Mouse (Mus musculus): Measurements from ENCODE around the gene Tbl3.

Tbl3 gene

DNA sequence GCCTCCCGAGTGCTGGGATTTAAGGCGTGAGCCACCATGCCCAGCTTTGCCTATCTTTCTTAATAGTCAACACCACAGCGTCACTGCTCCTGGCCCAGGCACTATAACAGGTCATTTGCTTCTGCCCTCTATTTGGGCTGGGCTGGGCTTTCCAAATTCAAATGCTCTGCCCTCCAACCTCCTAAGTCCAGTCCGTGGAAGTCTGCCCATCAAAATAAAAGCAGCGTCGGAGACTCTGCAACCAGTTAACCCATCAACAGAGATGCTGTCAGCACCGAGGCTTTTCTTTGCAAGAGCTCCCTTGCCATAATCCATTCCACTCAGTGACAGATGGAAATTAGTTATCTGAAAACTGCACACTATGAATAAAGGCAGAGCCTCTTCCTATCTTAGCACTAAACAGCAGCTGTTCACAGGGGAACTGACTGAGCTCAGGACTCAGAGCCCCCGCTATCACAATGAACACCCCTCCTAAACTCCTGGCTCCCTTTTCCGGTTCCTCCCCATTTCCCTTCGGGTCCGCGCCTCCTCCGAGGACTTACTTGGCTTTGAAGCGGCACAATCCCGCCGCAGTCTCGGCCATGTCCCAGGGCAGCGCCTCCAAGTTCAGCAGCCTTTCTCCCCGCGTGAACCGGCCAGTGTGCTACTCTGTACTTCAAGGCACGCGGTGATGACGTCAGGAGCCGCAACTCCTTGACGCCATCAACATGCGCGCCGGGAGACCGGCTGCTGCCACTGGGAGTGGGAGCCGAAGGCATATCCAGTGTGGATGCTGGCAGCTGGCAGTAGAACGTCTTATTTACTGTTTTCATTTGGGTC is at the start of gene Tbl3:
TSS of gene Tbl3 (minus strand) at position 679 of the 819 bp plus-strand sequence.
- peak; percentile 91 to 93 for DNase-seq

DNA sequence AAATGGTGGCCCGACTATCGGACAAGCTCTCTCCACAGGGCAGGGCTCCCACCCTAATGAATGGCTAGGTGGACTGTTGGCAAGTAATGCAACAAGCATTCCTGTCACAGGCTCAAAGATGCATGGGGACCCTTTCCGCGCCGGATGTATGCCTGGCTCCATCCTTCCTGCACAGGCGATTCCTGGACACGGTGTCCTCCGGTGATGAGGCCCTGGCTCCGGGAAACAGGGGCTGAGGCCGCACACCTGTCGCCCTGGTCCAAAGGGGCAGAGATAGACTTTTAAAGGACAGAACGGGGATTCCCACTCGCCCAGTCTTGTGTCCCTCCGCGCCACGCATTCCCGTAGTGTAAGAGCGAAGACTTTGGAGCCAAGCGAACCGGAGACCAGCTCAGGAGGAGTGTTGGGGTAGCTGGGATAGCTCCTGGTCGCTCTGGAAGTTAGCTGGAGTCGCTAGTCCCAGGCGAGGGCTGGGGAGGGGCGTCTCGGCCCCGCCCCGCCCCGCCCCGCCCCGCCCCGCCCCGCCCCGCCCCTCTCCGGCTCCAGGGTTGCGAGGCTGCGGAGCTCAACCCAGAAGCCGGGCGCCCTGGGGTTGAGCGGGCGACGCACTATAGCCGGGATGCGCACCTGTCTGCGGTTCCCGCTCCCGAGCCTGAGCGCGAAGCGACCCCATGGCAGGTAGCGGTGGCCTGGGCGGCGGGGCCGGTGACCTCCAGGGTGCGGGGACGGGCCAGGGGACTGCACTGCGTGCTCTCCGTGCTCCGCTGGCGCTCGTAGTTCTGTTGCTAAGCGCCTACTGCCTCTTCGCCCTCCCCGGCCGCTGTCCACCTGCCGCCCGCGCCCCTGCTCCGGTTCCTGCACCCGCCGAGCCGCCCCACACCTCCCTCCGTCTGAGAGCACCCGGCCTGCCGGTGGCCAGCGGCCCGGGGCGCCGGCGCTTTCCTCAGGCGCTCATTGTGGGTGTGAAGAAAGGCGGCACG is 45.2 kb upstream of the Tbl3 start, which contains the start of gene Hs3st6:
TSS of gene Hs3st6 (plus strand) at position 574 of the 980 bp plus-strand sequence.
- DNase-seq, result peak; percentile 20 to 28

DNA sequence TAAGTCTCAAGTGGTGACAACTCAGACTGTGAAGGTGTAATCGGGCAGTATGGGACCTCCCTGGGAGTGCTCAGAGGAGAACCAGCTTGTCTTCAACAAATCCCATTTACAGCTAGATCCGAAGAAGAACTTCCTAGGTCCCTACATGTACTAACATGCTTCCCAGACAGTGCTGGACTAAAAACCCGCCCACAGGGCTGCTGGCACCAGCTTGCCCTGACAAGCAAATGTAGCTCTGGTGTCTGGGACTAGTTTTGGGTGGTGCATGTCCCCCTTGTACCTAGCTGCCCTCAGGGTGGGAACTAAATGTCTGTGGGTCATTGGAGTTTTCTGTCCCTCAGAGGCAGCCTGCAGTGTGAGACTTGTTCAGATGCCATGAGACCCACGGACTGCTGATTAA is 44.1 kb upstream of the Tbl3 start:
- no peak for DNase-seq

DNA sequence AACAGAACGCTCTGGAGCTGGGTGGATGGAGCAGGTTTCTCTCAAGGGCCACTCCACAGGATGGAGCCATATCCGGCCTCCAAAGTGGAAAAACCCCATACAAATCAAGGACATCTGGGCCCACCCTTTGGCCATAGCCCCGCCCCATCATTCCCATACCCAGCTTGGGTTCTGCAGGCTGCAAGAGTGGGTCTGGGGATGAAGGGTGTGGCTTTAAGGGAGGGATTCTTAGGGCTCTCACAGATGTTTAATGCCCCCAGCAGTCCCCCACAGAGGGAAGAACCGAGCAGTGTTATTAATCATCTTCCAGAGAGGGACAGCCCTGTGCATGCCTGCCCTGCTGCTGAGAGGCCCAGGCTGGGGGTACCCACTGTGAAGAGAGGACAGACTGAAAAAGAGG is 39.5 kb upstream of the Tbl3 start:
- DNase-seq, result no peak

DNA sequence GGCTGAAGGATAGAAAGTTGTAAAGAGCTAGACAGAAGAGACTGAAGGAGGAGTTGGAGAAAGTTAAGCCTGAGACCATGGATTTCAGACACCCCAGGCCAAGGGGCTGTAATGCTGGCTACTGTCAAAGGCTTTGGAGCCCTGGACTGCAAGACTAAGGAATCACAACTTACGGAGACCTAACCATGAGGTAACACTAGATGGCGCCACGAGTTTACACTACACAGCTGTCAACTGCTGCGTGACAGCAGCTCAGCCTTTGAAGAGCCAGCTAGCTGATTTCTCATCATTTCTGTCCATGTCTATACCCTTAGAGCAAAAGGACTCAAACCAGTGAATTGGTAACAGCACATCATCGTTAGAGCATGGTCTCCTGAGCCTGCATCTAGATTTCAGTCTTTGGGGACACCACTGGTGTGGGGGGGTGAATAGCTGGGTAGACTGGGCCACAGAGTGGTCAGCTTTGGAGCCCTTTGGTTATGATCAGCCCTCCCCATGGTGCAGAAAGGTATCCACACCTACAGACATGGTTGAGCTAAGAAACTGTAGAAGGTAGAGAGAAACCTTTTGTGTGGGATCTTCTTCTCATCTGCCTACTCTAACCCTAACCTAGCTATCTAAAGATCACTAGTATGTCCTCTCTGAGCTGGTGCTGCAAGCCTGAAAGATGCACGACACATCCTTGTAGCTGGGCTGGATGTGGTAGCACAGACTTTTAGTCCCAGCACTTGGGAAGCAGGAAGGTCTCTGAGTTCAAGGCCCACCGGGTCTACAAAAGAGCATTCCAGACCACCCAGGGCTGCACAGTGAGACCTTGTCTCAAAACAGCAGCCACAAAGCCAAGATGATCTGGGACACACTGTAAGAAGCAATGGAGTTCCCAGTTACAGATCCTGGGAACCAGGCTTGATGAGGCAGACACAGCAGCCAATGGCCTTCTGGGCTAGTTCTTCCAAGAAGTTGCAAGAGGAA is 38.4 kb upstream of the Tbl3 start:
- peak; percentile 79 to 83 for DNase-seq

DNA sequence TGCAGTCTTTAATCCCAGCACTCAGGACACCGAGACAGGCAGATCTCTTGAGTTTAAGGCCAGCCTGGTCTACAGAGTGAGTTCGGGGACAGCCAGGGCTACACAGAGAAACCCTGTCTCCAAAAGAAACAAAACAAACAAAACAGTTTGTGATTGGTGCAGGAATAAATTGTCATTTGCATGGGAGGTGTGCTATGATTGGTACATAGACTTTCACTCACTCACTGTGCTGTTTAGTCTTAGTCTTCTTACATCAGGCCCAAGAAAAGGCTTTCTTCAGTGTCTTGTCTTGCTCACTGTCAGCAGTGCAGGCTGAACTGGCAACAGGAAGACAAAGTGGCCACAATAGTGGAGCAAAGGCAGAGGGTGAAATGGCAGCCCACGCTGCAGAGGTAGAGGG is 36.9 kb upstream of the Tbl3 start:
- no peak for DNase-seq

DNA sequence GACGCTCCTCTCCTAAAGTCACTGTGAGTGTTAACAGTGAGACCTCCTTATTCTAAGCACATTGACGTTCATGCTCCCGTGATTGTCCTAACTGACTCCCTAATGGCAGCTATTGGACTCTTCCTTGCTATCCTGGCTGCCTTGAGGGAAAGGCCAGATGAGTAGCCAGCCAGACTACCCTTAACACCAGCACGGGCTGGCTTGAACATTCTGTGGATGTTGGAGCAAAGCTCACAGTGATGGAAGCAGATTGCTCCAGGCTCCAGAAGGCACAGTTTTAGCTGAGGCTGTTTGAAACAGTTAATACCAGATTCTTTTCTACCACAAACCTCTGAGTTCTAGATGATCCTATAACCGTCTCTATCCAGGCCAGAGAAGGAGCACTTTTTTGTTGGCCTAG is 36.4 kb upstream of the Tbl3 start:
- no peak for DNase-seq

DNA sequence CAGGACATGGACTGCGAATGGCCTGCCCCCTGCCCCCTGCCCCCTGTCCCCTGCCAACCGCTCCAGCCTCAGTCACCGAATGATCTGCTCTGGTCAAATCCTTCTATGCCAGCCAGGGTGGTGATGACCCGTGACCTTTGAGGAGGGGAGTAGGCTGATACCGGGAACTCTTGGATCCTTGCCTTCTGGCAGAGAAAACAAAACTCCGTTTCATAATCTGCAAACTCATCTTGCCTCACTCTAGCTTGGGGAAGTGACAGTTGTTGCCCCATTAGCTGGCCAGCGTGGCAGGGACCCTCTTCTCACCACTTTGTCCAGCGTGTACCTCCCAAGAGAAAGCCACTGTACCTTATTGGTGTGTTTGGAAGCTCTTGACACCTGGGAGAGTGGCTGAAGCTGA is 34.8 kb upstream of the Tbl3 start:
- DNase-seq, result peak; percentile 44 to 52

DNA sequence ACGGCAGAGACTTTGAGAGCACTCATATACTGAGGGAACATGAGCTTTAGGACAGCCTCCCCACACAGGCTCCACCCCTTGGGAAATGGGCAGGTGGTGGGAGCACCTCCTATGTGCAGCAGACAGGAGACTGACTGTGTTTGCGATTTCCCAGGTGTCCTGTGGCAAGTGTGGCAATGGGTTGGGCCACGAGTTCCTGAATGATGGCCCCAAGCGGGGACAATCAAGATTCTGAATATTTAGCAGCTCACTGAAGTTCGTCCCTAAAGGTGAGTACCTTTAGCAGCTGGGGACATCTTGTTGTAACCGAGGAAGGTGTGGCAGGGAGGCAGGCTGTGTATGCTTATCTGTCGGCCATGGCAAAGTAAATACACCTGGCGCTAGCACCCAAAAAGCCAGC is 32.5 kb upstream of the Tbl3 start:
- DNase-seq, result no peak

DNA sequence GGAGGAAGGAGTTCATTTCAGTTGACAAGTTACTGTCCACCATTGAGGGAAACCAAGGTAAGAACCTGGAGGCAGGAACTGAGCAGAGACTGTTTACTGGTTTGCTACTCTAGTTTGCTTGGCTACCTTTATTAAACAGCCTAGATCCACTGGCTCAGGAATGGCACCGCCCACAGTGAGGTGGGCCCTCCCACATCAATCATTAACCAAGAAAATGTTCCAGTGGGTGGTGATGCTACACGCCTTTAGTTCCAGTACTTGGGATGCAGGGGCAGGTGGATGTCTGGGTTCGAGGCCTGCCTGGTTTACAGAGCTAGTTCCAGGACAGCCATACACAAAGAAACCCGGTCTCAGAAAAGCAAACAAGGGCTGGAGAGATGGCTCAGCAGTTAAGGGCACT is 30.8 kb upstream of the Tbl3 start:
- peak in 1 of 2 experiments; percentile 45 for DNase-seq

DNA sequence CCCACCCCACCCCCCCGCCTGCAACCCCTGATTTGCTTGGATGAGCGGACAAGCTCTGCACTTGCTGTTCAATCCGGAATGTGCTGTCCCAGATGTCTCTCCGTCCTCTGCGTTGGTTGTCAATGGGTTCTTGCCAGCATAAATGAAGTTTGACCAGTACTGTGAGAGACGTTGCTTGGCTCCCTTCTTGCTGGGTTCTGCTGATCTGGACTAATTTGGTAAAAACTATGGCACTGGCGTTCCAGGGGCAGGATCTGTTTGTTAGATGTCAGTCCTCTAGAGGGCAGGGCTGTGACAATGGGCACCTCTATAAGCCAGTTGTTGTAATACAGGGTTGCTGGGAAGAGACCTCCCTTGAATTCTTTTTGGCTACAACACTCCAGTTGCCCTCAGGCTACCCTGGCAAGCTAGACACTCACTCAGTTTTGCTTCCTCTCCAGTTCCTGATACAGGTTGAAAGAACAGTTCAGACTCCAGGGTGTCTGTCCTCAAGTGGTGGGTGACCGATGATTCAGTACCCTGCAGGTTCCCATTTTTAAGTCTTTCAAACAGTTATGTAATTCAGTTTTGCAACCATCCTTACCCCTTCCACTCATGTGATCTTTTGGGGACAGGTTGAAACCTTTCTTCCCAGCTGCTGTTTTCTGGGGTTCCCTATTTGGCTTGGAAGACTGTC is 29.8 kb upstream of the Tbl3 start:
- no peak for DNase-seq

DNA sequence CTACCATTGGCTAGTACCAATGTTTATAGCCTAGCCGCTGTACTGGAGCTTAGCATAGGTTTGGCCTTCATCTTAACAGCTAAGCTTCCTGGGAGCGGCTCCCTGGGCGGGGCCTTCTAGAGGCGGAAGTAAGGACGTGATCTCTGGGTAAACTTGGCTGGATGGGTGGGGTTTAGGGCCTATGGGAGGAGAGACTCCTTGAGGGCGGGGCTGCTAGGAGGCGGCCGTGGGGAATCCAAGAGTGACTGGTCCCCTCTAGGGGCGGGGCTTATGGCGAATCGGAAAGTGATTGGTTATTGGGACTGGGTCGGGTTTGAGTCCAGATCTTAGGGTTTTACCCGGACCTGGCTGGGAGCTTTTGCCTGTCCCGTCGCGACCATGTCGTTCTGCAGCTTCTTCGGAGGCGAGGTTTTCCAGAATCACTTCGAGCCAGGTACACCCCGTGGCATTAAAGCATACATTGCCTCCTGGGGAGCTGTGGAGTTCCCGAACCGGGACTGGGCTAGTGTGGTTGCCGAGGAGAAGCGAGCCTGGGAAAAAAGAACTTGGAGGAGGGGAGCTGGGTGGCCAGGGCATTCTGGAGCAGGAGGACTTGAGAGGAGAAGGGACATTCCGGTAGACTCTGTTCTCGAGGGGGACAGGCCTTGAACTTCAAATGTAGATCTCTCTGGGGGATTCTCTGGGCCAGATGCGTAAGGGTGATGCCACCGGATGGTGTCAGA is 29.0 kb upstream of the Tbl3 start, which contains the start of gene Msrb1:
TSS of gene Msrb1 (plus strand) at position 313 of the 722 bp plus-strand sequence.
- peak; percentile 99 to 100 for DNase-seq

DNA sequence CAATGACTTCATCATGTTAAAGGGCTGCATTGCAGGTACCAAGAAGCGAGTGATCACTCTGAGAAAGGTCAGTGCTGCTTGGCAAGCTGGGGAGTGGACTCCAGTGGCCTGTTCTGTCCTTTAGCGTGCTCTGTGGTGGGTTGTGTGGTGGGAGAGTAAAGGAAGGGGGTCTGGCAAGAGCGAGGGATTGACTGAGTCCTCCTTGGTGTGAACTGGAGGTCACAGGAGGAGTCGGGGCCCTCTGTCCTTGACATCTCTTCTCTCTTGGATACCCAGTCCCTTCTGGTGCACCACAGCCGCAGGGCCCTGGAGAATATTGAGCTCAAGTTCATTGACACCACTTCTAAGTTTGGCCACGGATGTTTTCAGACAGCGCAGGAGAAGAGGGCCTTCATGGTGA is 28.0 kb upstream of the Tbl3 start:
- DNase-seq, result no peak

DNA sequence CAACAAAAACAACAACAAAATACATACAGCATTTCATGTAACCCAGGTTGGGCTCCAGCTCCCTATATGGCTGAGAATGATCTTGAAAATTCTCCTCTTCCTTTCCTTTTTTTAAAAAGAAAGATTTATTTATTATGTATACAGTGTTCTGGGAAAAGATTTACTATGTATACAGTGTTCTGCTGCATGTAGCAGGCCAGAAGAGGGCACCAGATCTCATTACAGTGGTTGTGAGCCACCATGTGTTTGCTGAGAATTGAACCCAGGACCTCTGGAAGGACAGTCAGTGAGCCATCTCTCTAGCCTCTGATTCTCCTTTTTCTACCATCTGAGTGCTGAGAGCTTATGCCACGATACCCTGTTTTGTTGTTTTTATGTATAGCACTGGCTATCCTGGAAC is 27.1 kb upstream of the Tbl3 start:
- DNase-seq, result no peak

DNA sequence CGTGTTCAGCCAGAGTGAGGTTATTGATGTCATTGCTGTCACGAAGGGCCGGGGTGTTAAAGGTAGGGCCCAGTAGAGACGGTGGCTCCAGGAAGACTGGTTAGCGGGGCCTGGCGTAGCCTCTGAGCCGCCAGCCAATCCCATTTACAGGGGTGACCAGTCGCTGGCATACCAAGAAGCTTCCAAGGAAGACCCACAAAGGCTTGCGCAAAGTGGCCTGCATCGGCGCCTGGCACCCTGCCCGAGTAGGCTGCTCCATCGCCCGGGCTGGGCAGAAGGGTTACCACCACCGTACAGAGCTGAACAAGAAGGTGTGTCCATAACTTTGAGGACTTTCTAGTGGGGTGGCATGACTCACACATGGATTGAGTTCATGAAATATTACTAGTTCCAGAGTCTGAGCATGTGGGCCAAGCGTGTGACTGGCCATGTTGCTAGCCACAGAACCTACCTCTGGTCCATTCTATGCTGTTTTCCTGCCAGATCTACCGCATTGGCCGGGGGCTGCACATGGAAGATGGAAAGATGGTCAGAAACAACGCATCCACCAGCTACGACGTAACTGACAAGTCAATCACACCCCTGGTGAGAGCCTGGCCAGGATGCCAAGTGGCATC is 26.1 kb upstream of the Tbl3 start:
- DNase-seq, result peak; percentile 30 to 33

DNA sequence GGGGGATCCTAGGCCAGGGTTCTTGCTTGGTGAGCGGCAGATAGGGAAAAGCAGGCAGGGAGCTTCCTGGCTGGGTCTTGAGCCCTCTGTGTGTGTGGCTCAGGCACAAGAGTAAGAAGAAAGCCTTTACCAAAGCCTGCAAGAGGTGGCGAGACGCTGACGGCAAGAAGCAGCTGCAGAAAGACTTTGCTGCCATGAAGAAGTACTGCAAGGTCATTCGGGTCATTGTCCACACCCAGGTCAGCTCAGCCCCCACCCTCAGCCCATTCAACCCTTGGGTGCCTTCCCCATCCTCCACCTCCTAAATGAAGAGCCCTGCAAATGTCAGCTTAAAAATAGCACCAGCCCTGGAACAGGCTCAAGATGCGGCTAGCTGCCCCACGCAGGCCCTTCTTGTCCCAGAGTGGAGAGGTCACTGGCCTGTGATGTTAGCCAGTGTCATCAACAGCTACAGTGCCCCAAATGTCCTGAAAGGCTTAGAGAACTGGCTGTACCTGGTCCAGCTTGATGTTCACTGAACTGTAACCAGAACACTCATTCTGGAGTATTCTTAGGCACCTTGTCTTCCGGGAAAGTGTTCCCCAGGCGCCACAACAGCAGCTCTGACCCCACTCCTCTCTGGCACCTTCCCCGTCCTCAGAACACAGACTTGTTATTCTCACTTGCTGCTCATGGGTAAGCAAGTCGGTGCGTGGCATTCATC is 24.9 kb upstream of the Tbl3 start:
- no peak for DNase-seq

DNA sequence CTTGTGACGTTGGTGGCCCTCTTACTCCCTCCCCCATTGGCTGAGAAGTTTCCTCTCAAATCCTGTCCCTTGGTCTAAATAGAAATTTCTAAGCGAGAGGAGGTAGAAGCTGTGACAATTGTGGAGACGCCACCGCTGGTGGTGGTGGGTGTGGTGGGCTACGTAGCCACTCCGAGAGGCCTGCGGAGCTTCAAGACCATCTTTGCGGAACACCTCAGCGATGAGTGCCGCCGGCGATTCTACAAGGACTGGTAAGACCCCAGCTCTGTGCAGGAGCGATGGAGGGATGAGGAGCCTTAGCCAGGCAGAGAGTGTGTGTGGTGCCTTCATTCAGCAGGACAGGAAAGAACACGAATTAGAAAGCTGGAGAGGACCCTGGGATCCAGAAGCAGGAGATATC is 23.3 kb upstream of the Tbl3 start:
- no peak for DNase-seq

DNA sequence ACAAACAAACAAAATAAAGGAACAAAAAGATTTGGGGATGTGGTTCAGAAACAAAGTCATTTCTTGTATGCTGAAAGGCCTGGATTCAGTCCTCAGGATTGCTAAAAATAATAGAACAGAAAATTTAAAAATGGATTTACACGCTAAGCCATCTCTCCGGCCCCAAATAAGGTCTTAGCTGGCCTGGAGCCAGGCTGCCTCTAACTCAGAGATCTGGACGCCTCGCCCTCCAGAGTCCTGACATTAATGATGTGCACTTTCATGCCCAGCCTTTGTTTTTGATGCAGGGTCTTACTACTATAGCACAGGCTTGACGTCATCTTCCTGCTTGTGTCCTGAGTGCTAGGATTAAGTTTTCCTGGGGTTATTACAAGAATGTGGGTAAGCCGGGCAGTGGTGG is 21.6 kb upstream of the Tbl3 start:
- DNase-seq, result no peak

DNA sequence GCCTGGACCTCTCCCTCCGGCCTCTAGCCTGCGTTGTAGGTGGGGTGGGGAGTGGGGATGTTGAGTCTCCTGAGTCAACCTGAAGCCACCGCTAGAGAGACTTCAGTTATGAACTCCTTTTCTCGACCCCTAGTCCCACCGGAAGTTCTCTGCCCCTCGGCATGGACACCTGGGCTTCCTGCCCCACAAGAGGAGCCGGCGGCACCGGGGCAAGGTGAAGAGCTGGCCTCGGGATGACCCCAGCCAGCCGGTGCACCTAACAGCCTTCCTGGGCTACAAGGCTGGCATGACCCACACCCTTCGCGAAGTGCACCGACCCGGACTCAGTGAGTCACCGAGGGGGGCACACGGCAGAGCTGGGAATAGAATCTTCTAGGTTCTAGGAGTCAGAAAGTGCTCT is 20.7 kb upstream of the Tbl3 start:
- no peak for DNase-seq

DNA sequence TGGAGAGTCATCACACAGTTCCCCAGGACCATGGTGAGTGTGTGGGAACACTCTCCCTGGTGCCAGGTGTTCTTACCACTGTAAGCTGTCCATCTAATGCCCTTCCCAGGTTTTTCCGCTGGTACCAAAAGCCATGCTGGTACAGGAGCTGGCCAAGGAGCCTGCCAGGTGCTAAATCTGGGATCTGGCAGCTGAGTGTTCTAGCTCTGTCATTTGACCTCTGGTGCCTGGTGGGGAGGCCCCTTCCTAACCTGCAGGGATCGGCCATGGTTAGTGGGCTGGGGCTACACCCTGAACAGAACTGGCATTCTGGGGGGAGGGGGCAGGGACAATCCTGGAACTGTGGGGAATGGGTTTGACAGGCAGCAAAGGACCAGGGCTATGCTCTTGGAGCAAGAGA is 20.2 kb upstream of the Tbl3 start, which contains the start of gene Rpl3l:
TSS of gene Rpl3l (plus strand) at position 203 of the 400 bp plus-strand sequence.
- DNase-seq, result no peak

Data from lung, adult 18-20 months (tissue).